Mouse (Mus musculus) natural killer cell, adult 2 months (primary cell): ENCODE data around the gene Slc6a9.
A peak's percentile ranks its signal among the peaks of the same experiment; 100 is the strongest.

Source experiments
- DNase-seq, 2 experiments: peaks; one replicate each; pipeline ENCODE4 v3.0.0; 2022; ENCODE audit warnings: low spot score in 2 of 2

The Slc6a9 gene

GRCm38 (mm10) chr4:117834457-117834844 lies at the start of gene Slc6a9:
Slc6a9 (plus strand) TSS chr4:117834506.
- DNase-seq = no peak

- DNase-seq = no peak
These were observed 47.3 kb upstream of the Slc6a9 start for GRCm38 (mm10) chr4:117786963-117787362.

DNA sequence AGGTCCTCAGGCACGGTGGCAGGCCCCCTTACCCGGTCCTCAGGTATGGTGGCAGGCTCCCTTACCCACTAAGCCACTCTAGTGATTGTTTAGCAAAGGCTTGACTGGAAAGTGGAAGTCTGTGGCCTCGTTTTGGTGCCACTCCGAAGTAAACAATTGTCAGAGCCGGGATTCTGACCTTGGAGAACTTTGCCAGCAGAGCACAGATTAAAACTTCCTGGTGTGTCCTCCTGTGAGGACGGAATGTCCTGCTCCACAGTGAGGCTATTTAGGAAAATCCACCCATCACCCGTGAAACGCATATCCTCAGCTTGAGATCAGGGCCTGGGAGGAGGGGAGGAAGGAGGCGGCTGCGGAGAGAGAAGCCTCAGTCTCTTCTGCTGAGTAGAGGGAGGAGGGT lies 46.0 kb upstream of the Slc6a9 start:
- no peak for DNase-seq

GRCm38 (mm10) chr4:117799904-117800303 lies 34.4 kb upstream of the Slc6a9 start:
- DNase-seq = no peak

- DNase-seq = no peak
These were observed 27.3 kb upstream of the Slc6a9 start for GRCm38 (mm10) chr4:117806992-117807391.

DNA sequence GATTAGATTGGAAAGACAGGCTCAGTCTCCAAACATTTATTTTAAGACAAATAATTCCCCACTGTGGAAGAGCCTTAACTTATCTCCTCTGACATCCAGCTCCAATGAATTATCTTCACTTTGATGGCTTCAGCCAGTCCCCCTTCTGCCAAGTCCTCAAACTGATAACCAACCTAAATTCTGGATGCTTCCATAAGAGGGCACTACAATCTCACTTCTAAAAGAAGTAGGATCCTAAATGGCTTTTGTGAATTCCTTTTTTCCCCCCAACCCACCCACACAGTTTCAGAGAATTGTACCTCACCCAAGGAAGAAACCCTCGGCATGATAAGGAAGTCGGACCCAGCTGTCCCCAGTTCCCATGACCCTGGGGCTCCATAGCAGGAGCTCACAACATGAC lies 23.4 kb upstream of the Slc6a9 start:
- no peak for DNase-seq

GRCm38 (mm10) chr4:117813591-117814192 lies 20.6 kb upstream of the Slc6a9 start:
- no peak for DNase-seq

DNA sequence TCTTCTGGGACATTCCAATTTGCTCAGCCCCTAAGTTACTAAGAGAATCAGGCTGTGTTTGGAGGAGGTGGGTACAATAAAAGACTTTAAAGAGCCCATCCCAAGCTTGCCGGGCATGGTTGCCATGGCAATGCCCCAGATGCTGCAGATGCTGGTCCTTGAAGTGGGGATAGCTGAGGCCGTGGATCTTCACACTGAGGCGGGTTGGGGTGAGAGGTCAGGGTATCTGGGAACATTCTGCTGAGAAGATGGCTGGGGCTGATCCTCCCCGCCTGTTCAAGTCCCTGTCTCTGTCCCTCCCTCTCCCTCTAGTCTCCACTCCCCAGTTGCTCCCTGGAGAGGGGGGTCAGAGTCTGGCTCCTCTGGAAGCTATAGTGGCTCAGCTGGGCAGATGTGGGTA lies 20.0 kb upstream of the Slc6a9 start:
- no peak for DNase-seq

DNA sequence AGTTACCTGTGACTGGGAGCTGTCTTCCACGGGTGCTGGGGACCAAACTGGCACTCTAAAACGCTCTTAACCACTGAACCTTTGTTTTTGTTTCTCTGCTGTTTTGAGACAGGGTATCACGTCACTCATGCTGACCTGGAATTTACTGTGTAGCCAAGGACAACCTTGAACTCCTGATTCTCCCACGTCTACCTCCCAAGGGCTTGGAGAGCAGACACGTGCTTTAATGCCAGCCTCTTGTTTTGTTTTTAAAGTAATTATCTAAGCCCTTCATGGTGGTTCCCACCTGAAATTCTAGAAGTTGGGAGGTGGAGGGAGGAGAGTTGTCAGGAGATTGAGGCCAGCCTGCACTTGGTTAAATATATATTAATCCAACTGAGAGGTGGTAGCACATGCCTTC lies 17.5 kb upstream of the Slc6a9 start:
- DNase-seq = no peak

- DNase-seq = no peak
These were observed 16.3 kb upstream of the Slc6a9 start for GRCm38 (mm10) chr4:117818032-117818431.

DNA sequence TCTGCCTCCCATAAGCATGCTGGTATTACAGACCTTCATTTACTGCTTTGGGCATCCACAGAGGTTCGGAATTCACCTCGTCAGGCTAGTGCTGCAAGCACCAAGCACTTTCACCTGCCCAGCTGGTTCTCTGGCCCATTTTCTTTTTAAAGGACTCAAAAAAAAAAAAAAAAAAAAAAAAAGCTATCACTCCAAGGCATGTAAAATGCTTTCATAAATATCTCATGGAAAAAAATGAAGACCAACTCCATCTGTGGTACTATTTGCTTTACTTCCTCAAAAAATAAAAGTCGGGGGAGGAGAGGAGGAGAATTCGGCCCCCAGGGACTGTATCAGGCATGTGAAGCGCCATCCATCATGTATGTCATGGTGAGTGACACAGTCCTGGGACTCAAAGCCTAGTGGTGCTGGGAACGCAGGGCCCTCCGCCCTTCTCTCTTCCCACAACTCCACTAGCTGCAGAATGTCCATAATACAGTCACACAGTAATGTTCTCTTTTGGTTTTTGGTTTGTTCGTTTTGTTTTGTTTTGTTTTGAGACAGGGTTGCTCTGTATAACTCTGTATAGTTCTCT lies 5.6 kb upstream of the Slc6a9 start:
- no peak for DNase-seq

- DNase-seq = no peak
These were observed 4.8 kb upstream of the Slc6a9 start for GRCm38 (mm10) chr4:117829260-117830123.

- DNase-seq = no peak
These were observed 4.2 kb upstream of the Slc6a9 start for GRCm38 (mm10) chr4:117830124-117830551.

DNA sequence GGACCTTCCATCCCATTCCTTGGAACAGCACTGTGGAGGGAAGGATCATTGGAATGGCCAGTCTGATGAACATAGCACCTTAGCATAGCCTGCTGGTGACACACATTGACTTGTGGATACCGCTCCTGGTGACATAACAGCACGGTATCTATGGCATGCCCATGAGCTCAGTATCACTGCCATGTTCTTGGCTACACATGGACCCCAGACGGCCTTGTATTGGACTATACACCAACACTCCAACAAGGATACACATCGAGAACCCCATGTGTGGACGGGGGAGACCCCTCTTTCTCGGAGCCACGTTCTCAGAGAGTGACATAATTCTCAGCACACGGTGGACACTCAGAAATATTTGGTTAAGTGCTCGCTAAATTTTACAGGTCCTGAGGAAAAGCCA lies 3.5 kb upstream of the Slc6a9 start:
- no peak for DNase-seq

GRCm38 (mm10) chr4:117831499-117831898 lies 2.8 kb upstream of the Slc6a9 start:
- DNase-seq = no peak

- DNase-seq = no peak
These were observed 2.2 kb upstream of the Slc6a9 start for GRCm38 (mm10) chr4:117831920-117832691.

- peak in 1 of 2 experiments; percentile 17 for DNase-seq
These were observed 682 bp downstream of the Slc6a9 start for GRCm38 (mm10) chr4:117834845-117835530.

DNA sequence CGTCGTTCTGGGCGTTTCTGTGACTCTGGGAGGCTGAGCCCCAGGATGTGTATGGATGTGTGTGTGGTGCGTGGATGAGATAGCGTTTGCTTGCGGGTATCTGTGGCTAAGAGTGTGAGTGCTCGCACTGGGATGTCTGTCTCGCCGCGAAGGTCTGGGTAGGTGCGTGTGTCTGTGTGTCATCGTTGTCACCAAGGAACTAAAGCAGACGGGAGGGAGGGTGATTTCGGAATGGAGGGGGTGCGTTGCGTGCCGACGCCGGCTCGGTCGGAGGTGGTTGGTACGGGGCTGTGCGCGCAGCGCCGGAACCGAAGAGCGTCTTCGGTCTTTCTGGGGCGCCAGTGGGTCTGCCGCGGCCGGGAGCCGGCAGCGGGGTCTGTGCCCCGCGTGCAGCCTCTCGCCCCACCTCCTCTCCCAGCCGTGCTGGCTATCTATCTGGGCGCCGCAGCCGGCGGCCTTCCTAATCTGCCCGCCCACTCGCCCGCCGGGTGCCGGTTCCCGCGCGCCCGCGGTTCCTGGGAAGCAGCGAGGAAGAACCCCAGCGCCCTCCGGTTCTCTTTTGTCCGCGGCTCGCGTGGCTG lies 1.3 kb downstream of the Slc6a9 start:
- DNase-seq = peak in 1 of 2 experiments; percentile 21

DNA sequence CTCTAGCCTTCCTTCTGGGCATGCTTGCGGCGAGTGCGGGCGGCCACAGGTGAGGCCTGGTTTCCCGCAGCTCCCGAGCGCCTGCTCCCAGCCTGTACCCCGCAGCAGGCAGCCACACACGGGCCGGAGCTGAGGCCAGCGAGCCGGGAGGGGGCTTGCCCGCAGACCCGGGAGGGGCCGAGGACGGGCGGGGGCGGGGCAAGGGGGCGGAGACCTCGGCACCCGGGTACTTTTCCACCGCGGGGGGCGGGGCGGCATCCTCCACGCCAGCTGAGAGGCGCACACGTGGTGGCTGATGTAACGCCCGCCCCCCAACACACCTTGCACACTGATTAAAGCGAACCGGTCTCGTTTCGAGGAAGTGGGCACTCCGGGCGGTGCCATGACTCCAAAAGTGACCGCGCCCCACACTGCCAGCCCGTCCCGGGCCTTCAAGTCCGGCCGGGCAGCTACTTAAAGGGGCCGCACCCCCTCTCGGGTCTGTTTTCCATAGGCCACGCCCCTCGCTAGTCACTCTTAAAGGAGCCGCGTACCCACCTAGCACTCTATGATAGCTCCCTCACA lies 2.0 kb downstream of the Slc6a9 start:
- DNase-seq = peak; percentile 62 to 81

- no peak for DNase-seq
These were observed 3.0 kb downstream of the Slc6a9 start for GRCm38 (mm10) chr4:117837271-117837670.

DNA sequence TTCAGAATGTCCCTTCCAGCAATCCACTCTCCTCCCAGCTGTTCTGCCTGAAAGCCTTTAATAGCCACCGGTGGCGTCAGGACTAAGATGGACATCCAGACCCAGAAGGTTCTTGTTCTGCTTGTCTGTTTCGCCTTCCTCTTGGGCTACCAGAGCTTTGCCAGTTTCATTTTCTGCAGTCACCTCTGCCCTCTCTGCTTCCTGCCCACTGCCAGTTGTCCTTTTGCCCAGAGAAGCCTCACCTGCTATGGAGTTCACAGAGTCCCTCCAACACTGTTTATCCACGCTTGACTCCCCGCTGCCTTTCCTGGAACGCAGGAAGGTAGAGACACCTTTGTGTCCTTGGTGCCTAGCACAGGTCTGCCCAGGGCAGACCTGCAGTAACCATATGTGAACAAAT lies 5.1 kb downstream of the Slc6a9 start:
- no peak for DNase-seq
